13 mouse cellular contexts compared by ENCODE assay signal in genomic region chr14:74925951-74926517, GRCm38 (mm10). TPM values are rescaled to one million over a fixed set of nuclear protein-coding genes. Genes with fewer than 3 reads are reported as not detected.
DNase-seq lines count a peak whose midpoint lies in the region; ATAC-seq and TF ChIP-seq lines count a peak whose summit lies in the region.
"Had no signal": no experiment of that assay in that cellular context is flagged by ENCODE, and none has a peak within 500 bp of the region (broad histone marks: within the 10 kb centered on the region; RNA-seq: fewer than 3 reads in every experiment).

No protein-coding gene starts in this region.

- no peak for TF ChIP-seq CTCF in kidney, adult 2 months (conservative IDR thresholded peaks at IDR 0.05; ENCODE audit: insufficient read depth, insufficient read length, low read depth, low read length)
- TF ChIP-seq CTCF in stomach, postnatal 0 days (IDR thresholded peaks at IDR 0.05; ENCODE audit: low read depth), result no peak

- H3K36me3 ChIP-seq in kidney, adult 2 months (ENCODE audit: control insufficient read depth, insufficient read depth, low read length), result no peaks in the 10 kb centered on the region
- no peaks in the 10 kb centered on the region for H3K36me3 ChIP-seq in kidney, embryonic 14.5 days (ENCODE audit: control insufficient read depth, insufficient read depth, low read length)
- no peaks in the 10 kb centered on the region for H3K36me3 ChIP-seq in stomach, embryonic 15.5 days
- no peaks in the 10 kb centered on the region; the same call in 1 of the 2 replicates for H3K36me3 ChIP-seq in stomach, postnatal 0 days (ENCODE audit: control insufficient read depth, insufficient read depth, low read length)
- H3K36me3 ChIP-seq: forebrain, embryonic 10.5 days; lung, embryonic 15.5 days; midbrain, embryonic 13.5 days had no signal

- TF ChIP-seq EP300 in stomach, postnatal 0 days (optimal IDR thresholded peaks at IDR 0.05), result no peak

- H3K4me2 ChIP-seq in kidney, embryonic 14.5 days (replicated peaks; ENCODE audit: low read depth, low read length), result no peak overlapping the region
- no peak overlapping the region for H3K4me2 ChIP-seq in stomach, embryonic 15.5 days
- H3K4me2 ChIP-seq in stomach, postnatal 0 days (replicated peaks; ENCODE audit: low read depth), result no peak overlapping the region
- H3K4me2 ChIP-seq: limb, embryonic 12.5 days; lung, embryonic 15.5 days; midbrain, embryonic 13.5 days had no signal

- no peak overlapping the region for H3K9ac ChIP-seq in kidney, embryonic 14.5 days (ENCODE audit: low read depth, low read length)
- no peak overlapping the region for H3K9ac ChIP-seq in stomach, embryonic 15.5 days
- no peak overlapping the region for H3K9ac ChIP-seq in stomach, postnatal 0 days (ENCODE audit: low read length)
- H3K9ac ChIP-seq: limb, embryonic 12.5 days; lung, embryonic 15.5 days; midbrain, embryonic 13.5 days had no signal

- ATAC-seq in kidney, embryonic 14.5 days (ENCODE audit: low FRiP score, low TSS enrichment), result no peak
- ATAC-seq in stomach, embryonic 15.5 days (ENCODE audit: insufficient read depth, low FRiP score, low read depth), result no peak
- ATAC-seq in stomach, postnatal 0 days (ENCODE audit: low FRiP score, low TSS enrichment), result no peak
- no peak for ATAC-seq in CD4-positive, CD25-positive, alpha-beta regulatory T cell, adult 4 months

- DNase-seq in cerebellum, postnatal 10 days, result peak; percentile 65 to 70
- DNase-seq in cerebellum, adult 11 months, result no peak
- DNase-seq in kidney, adult 2 months, result peak; percentile 46
- no peak for DNase-seq in stomach, postnatal 0 days (ENCODE audit: low spot score)
- peak; percentile 58 for DNase-seq in testis, postnatal 14 days (ENCODE audit: low spot score)
- DNase-seq: gastrocnemius, postnatal 25 days had no signal

- no peak for TF ChIP-seq POLR2A in kidney, adult 2 months (IDR thresholded peaks at IDR 0.05; ENCODE audit: low read depth, low read length)

- H3K4me3 ChIP-seq in kidney, adult 2 months (ENCODE audit: insufficient read depth, low read depth, low read length), result no peak overlapping the region
- H3K4me3 ChIP-seq in kidney, embryonic 14.5 days (ENCODE audit: low read length), result no peak overlapping the region
- no peak overlapping the region for H3K4me3 ChIP-seq in stomach, embryonic 15.5 days (replicated peaks)
- H3K4me3 ChIP-seq in stomach, postnatal 0 days (ENCODE audit: low read depth, low read length), result no peak overlapping the region
- H3K4me3 ChIP-seq: forebrain, embryonic 10.5 days; limb, embryonic 12.5 days; lung, embryonic 15.5 days; midbrain, embryonic 13.5 days had no signal

- no peaks in the 10 kb centered on the region for H3K9me3 ChIP-seq in kidney, embryonic 14.5 days (ENCODE audit: control insufficient read depth, low read length)
- H3K9me3 ChIP-seq in stomach, embryonic 15.5 days, result no peaks in the 10 kb centered on the region
- no peaks in the 10 kb centered on the region for H3K9me3 ChIP-seq in stomach, postnatal 0 days (ENCODE audit: control insufficient read depth, low read length)
- H3K9me3 ChIP-seq: forebrain, embryonic 10.5 days; limb, embryonic 12.5 days; lung, embryonic 15.5 days; midbrain, embryonic 13.5 days had no signal

- no peak overlapping the region for H3K27ac ChIP-seq in kidney, adult 2 months (ENCODE audit: insufficient read depth, low read depth, low read length)
- no peak overlapping the region for H3K27ac ChIP-seq in kidney, embryonic 14.5 days (ENCODE audit: low read depth, low read length)
- 0 out of 2 replicates have a peak overlapping the region, but pooled peaks have one; percentile 1 for H3K27ac ChIP-seq in stomach, embryonic 15.5 days
- no peak overlapping the region for H3K27ac ChIP-seq in stomach, postnatal 0 days (replicated peaks)
- H3K27ac ChIP-seq: forebrain, embryonic 10.5 days; limb, embryonic 12.5 days; lung, embryonic 15.5 days; midbrain, embryonic 13.5 days had no signal

- peaks cover 6% of the 10 kb centered on the region; the same call in 1 of the 2 replicates for H3K4me1 ChIP-seq in kidney, adult 2 months (ENCODE audit: control insufficient read depth, insufficient read depth, low read length)
- peaks cover 44% of the 10 kb centered on the region for H3K4me1 ChIP-seq in kidney, embryonic 14.5 days (ENCODE audit: control insufficient read depth, insufficient read depth, low read length)
- H3K4me1 ChIP-seq in stomach, embryonic 15.5 days, result peaks cover 21% of the 10 kb centered on the region
- H3K4me1 ChIP-seq in stomach, postnatal 0 days (replicated peaks; ENCODE audit: control insufficient read depth, insufficient read depth), result no peaks in the 10 kb centered on the region

- no peaks in the 10 kb centered on the region for H3K27me3 ChIP-seq in kidney, adult 2 months (replicated peaks; ENCODE audit: control insufficient read depth, insufficient read depth, low read length)
- no peaks in the 10 kb centered on the region for H3K27me3 ChIP-seq in kidney, embryonic 14.5 days (ENCODE audit: control insufficient read depth, insufficient read depth, low read length)
- no peaks in the 10 kb centered on the region for H3K27me3 ChIP-seq in stomach, embryonic 15.5 days (replicated peaks)
- no peaks in the 10 kb centered on the region for H3K27me3 ChIP-seq in stomach, postnatal 0 days (ENCODE audit: control insufficient read depth, insufficient read depth, low read length)
- H3K27me3 ChIP-seq: lung, embryonic 15.5 days; midbrain, embryonic 13.5 days had no signal

- 61% methylated on average over 9 of the region's 9 CpGs for WGBS in kidney, adult 2 months
- WGBS in kidney, embryonic 14.5 days, result 53% methylated on average over 9 of the region's 9 CpGs
- WGBS in stomach, embryonic 15.5 days, result 65% methylated on average over 9 of the region's 9 CpGs
- WGBS in stomach, postnatal 0 days, result 62% methylated on average over 9 of the region's 9 CpGs

RNA-seq across cellular contexts. Expression of gene Lrch1, which starts 21.6 kb away (rescaled TPM):
- polyA plus RNA-seq in kidney, adult 2 months (2012; rRNA removed), result 8.2 and 8.4 TPM in 2 replicates
- polyA plus RNA-seq in kidney, embryonic 14.5 days (2014; fragmentation: Nextera tagmentation; extraction: Ambion mirVana), result 11.1 and 18.6 TPM in 2 replicates
- 12.4 and 13.9 TPM in 2 replicates for polyA plus RNA-seq in stomach, embryonic 15.5 days (2015; fragmentation: Nextera tagmentation; extraction: Ambion mirVana)
- polyA plus RNA-seq in stomach, postnatal 0 days (2015; fragmentation: Nextera tagmentation; extraction: Ambion mirVana), result 11.7 and 11.8 TPM in 2 replicates
- polyA plus RNA-seq in CD4-positive, CD25-positive, alpha-beta regulatory T cell, adult 4 months (2017; shearing (Covaris generic)), result 10 to 100 TPM; 30.1 to 30.3 TPM

Comparison
In these comparisons a context has a peak if more than half of its experiments do, and no peak if none do; other contexts are left out.
1. DNase-seq: peak in cerebellum, postnatal 10 days (2 of 2), kidney, adult 2 months (single experiment) and testis, postnatal 14 days (single experiment); none in cerebellum, adult 11 months (single experiment) and stomach, postnatal 0 days (single experiment).